Mouse (Mus musculus): Measurements from ENCODE around the gene Creld1. TPM values are rescaled to one million over a fixed set of nuclear protein-coding genes. Genes with fewer than 3 reads are reported as not detected.

Creld1 gene
- polyA plus RNA-seq, 1 experiment, result 23.2 TPM

GRCm38 (mm10) chr6:113499346-113499745, 16.2 kb downstream of the Creld1 start:
- TF ChIP-seq POLR2A (IDR thresholded peaks at IDR 0.05; ENCODE audit: insufficient read depth, low read length) (no peak), EP300 (IDR thresholded peaks at IDR 0.05; ENCODE audit: insufficient read depth, low read depth, low read length) (no peak), CTCF (IDR thresholded peaks at IDR 0.05; ENCODE audit: low read depth, low read length) (no peak)
- H3K36me3 ChIP-seq (ENCODE audit: control insufficient read depth, insufficient read depth, low read length, poor library complexity, severe bottlenecking), result no peaks in the 10 kb centered on the region
- H3K4me1 ChIP-seq (ENCODE audit: control insufficient read depth, insufficient read depth, low read length), result no peaks in the 10 kb centered on the region
- H3K4me3 ChIP-seq (ENCODE audit: low read depth, low read length), result no peak overlapping the region
- H3K9me3 ChIP-seq (replicated peaks; ENCODE audit: control insufficient read depth, insufficient read depth, low read length, poor library complexity, severe bottlenecking), result no peaks in the 10 kb centered on the region
- H3K9ac ChIP-seq (ENCODE audit: low read depth, poor library complexity, severe bottlenecking), result no peak overlapping the region
- H3K27ac ChIP-seq (ENCODE audit: insufficient read depth, low read length), result no peak overlapping the region
- no peaks in the 10 kb centered on the region for H3K27me3 ChIP-seq (ENCODE audit: control insufficient read depth, insufficient read depth, low read length, poor library complexity, severe bottlenecking)

- TF ChIP-seq POLR2A (IDR thresholded peaks at IDR 0.05; ENCODE audit: insufficient read depth, low read length) (no peak), CTCF (IDR thresholded peaks at IDR 0.05; ENCODE audit: low read depth, low read length) (no peak), EP300 (IDR thresholded peaks at IDR 0.05; ENCODE audit: insufficient read depth, low read depth, low read length) (no peak)
- Histone ChIP-seq H3K4me1 (ENCODE audit: control insufficient read depth, insufficient read depth, low read length) (no peaks in the 10 kb centered on the region), H3K27me3 (ENCODE audit: control insufficient read depth, insufficient read depth, low read length, poor library complexity, severe bottlenecking) (no peaks in the 10 kb centered on the region), H3K36me3 (ENCODE audit: control insufficient read depth, insufficient read depth, low read length, poor library complexity, severe bottlenecking) (no peaks in the 10 kb centered on the region), H3K27ac (ENCODE audit: insufficient read depth, low read length) (no peak within 1 kb of the TSS), H3K4me3 (ENCODE audit: low read depth, low read length) (peak within 1 kb of the TSS; percentile 61), H3K9me3 (replicated peaks; ENCODE audit: control insufficient read depth, insufficient read depth, low read length, poor library complexity, severe bottlenecking) (no peaks in the 10 kb centered on the region), H3K9ac (ENCODE audit: low read depth, poor library complexity, severe bottlenecking) (peak within 1 kb of the TSS; percentile 17; the same call in 1 of the 2 replicates)
Measured at GRCm38 (mm10) chr6:113501388-113502084, 18.4 kb downstream of the Creld1 start, which contains the start of gene Prrt3. Gene Prrt3 (minus strand): TSS chr6:113501931.

- Histone ChIP-seq H3K9ac (ENCODE audit: low read depth, poor library complexity, severe bottlenecking) (no peak overlapping the region), H3K4me1 (ENCODE audit: control insufficient read depth, insufficient read depth, low read length) (no peaks in the 10 kb centered on the region), H3K27me3 (ENCODE audit: control insufficient read depth, insufficient read depth, low read length, poor library complexity, severe bottlenecking) (no peaks in the 10 kb centered on the region), H3K9me3 (replicated peaks; ENCODE audit: control insufficient read depth, insufficient read depth, low read length, poor library complexity, severe bottlenecking) (no peaks in the 10 kb centered on the region), H3K36me3 (ENCODE audit: control insufficient read depth, insufficient read depth, low read length, poor library complexity, severe bottlenecking) (no peaks in the 10 kb centered on the region), H3K27ac (ENCODE audit: insufficient read depth, low read length) (no peak overlapping the region), H3K4me3 (ENCODE audit: low read depth, low read length) (no peak overlapping the region)
- TF ChIP-seq EP300 (IDR thresholded peaks at IDR 0.05; ENCODE audit: insufficient read depth, low read depth, low read length) (no peak), POLR2A (IDR thresholded peaks at IDR 0.05; ENCODE audit: insufficient read depth, low read length) (no peak), CTCF (IDR thresholded peaks at IDR 0.05; ENCODE audit: low read depth, low read length) (no peak)
Measured at GRCm38 (mm10) chr6:113502801-113503200, 19.7 kb downstream of the Creld1 start.

- no peaks in the 10 kb centered on the region for H3K4me1 ChIP-seq (ENCODE audit: control insufficient read depth, insufficient read depth, low read length)
- H3K27ac ChIP-seq (ENCODE audit: insufficient read depth, low read length), result no peak overlapping the region
- H3K9me3 ChIP-seq (replicated peaks; ENCODE audit: control insufficient read depth, insufficient read depth, low read length, poor library complexity, severe bottlenecking), result no peaks in the 10 kb centered on the region
- no peak overlapping the region for H3K4me3 ChIP-seq (ENCODE audit: low read depth, low read length)
- TF ChIP-seq CTCF (IDR thresholded peaks at IDR 0.05; ENCODE audit: low read depth, low read length) (no peak), EP300 (IDR thresholded peaks at IDR 0.05; ENCODE audit: insufficient read depth, low read depth, low read length) (no peak), POLR2A (IDR thresholded peaks at IDR 0.05; ENCODE audit: insufficient read depth, low read length) (no peak)
- no peak overlapping the region for H3K9ac ChIP-seq (ENCODE audit: low read depth, poor library complexity, severe bottlenecking)
- H3K36me3 ChIP-seq (ENCODE audit: control insufficient read depth, insufficient read depth, low read length, poor library complexity, severe bottlenecking), result no peaks in the 10 kb centered on the region
- no peaks in the 10 kb centered on the region for H3K27me3 ChIP-seq (ENCODE audit: control insufficient read depth, insufficient read depth, low read length, poor library complexity, severe bottlenecking)
Measured at GRCm38 (mm10) chr6:113505689-113506088, 22.6 kb downstream of the Creld1 start.

- Histone ChIP-seq H3K36me3 (ENCODE audit: control insufficient read depth, insufficient read depth, low read length, poor library complexity, severe bottlenecking) (no peaks in the 10 kb centered on the region), H3K9me3 (replicated peaks; ENCODE audit: control insufficient read depth, insufficient read depth, low read length, poor library complexity, severe bottlenecking) (0 out of 2 replicates have a peak, but pooled peaks cover 2% of the 10 kb centered on the region), H3K9ac (ENCODE audit: low read depth, poor library complexity, severe bottlenecking) (no peak overlapping the region), H3K4me1 (ENCODE audit: control insufficient read depth, insufficient read depth, low read length) (no peaks in the 10 kb centered on the region), H3K27ac (ENCODE audit: insufficient read depth, low read length) (no peak overlapping the region), H3K27me3 (ENCODE audit: control insufficient read depth, insufficient read depth, low read length, poor library complexity, severe bottlenecking) (no peaks in the 10 kb centered on the region), H3K4me3 (ENCODE audit: low read depth, low read length) (no peak overlapping the region)
- no peak for TF ChIP-seq CTCF (IDR thresholded peaks at IDR 0.05; ENCODE audit: low read depth, low read length)
- no peak for TF ChIP-seq EP300 (IDR thresholded peaks at IDR 0.05; ENCODE audit: insufficient read depth, low read depth, low read length)
- TF ChIP-seq POLR2A (IDR thresholded peaks at IDR 0.05; ENCODE audit: insufficient read depth, low read length), result no peak
Measured at GRCm38 (mm10) chr6:113507130-113507529, 24.0 kb downstream of the Creld1 start.

GRCm38 (mm10) chr6:113508272-113508946, 25.3 kb downstream of the Creld1 start:
- no peaks in the 10 kb centered on the region for H3K36me3 ChIP-seq (ENCODE audit: control insufficient read depth, insufficient read depth, low read length, poor library complexity, severe bottlenecking)
- no peaks in the 10 kb centered on the region for H3K27me3 ChIP-seq (ENCODE audit: control insufficient read depth, insufficient read depth, low read length, poor library complexity, severe bottlenecking)
- no peak overlapping the region for H3K4me3 ChIP-seq (ENCODE audit: low read depth, low read length)
- no peak overlapping the region for H3K9ac ChIP-seq (ENCODE audit: low read depth, poor library complexity, severe bottlenecking)
- H3K27ac ChIP-seq (ENCODE audit: insufficient read depth, low read length), result no peak overlapping the region
- 0 out of 2 replicates have a peak, but pooled peaks cover 2% of the 10 kb centered on the region for H3K9me3 ChIP-seq (replicated peaks; ENCODE audit: control insufficient read depth, insufficient read depth, low read length, poor library complexity, severe bottlenecking)
- H3K4me1 ChIP-seq (ENCODE audit: control insufficient read depth, insufficient read depth, low read length), result no peaks in the 10 kb centered on the region
- TF ChIP-seq CTCF (IDR thresholded peaks at IDR 0.05; ENCODE audit: low read depth, low read length) (no peak), POLR2A (IDR thresholded peaks at IDR 0.05; ENCODE audit: insufficient read depth, low read length) (no peak), EP300 (IDR thresholded peaks at IDR 0.05; ENCODE audit: insufficient read depth, low read depth, low read length) (no peak)

Data from ES-Bruce4 (cell line).